Mouse (Mus musculus) cerebellum, adult 9-11 months (tissue): Measurements from ENCODE around the gene Tle3.
A peak's percentile ranks its signal among the peaks of the same experiment; 100 is the strongest.

Source experiments
- DNase-seq: peaks from one replicate; pipeline ENCODE4 v3.0.0; 2022

Tle3 gene

GRCm38 (mm10) chr9:61371755-61372509, at the start of gene Tle3:
TSS of gene Tle3 (plus strand) at chr9:61372366.
- DNase-seq = peak; percentile 99

- DNase-seq = no peak
Observed at GRCm38 (mm10) chr9:61323221-61323620, 48.9 kb upstream of the Tle3 start.

GRCm38 (mm10) chr9:61323879-61324278, 48.3 kb upstream of the Tle3 start:
- no peak for DNase-seq

- DNase-seq = no peak
Observed at GRCm38 (mm10) chr9:61324354-61324753, 47.8 kb upstream of the Tle3 start.

- DNase-seq = no peak
Observed at GRCm38 (mm10) chr9:61325012-61325411, 47.2 kb upstream of the Tle3 start.

- DNase-seq = no peak
Observed at GRCm38 (mm10) chr9:61325931-61326351, 46.2 kb upstream of the Tle3 start.

- DNase-seq = no peak
Observed at GRCm38 (mm10) chr9:61326922-61327321, 45.2 kb upstream of the Tle3 start.

GRCm38 (mm10) chr9:61328173-61328572, 44.0 kb upstream of the Tle3 start:
- no peak for DNase-seq

- DNase-seq = no peak
Observed at GRCm38 (mm10) chr9:61330747-61331146, 41.4 kb upstream of the Tle3 start.

- no peak for DNase-seq
Observed at GRCm38 (mm10) chr9:61332226-61332936, 39.8 kb upstream of the Tle3 start.

- no peak for DNase-seq
Observed at GRCm38 (mm10) chr9:61336179-61336578, 36.0 kb upstream of the Tle3 start.

GRCm38 (mm10) chr9:61336591-61337587, 35.3 kb upstream of the Tle3 start:
- DNase-seq = no peak

- no peak for DNase-seq
Observed at GRCm38 (mm10) chr9:61337665-61338064, 34.5 kb upstream of the Tle3 start.

GRCm38 (mm10) chr9:61339311-61339710, 32.9 kb upstream of the Tle3 start:
- no peak for DNase-seq

GRCm38 (mm10) chr9:61340333-61340732, 31.8 kb upstream of the Tle3 start:
- DNase-seq = no peak

- DNase-seq = no peak
Observed at GRCm38 (mm10) chr9:61342297-61342696, 29.9 kb upstream of the Tle3 start.

- DNase-seq = peak; percentile 38
Observed at GRCm38 (mm10) chr9:61344684-61345083, 27.5 kb upstream of the Tle3 start.

GRCm38 (mm10) chr9:61347011-61347410, 25.2 kb upstream of the Tle3 start:
- no peak for DNase-seq

- peak; percentile 50 for DNase-seq
Observed at GRCm38 (mm10) chr9:61348036-61348435, 24.1 kb upstream of the Tle3 start.

- DNase-seq = no peak
Observed at GRCm38 (mm10) chr9:61348616-61349015, 23.6 kb upstream of the Tle3 start.

- no peak for DNase-seq
Observed at GRCm38 (mm10) chr9:61349697-61350096, 22.5 kb upstream of the Tle3 start.

GRCm38 (mm10) chr9:61351164-61351563, 21.0 kb upstream of the Tle3 start:
- DNase-seq = no peak

- no peak for DNase-seq
Observed at GRCm38 (mm10) chr9:61358933-61359332, 13.2 kb upstream of the Tle3 start.
